Mouse (Mus musculus): ENCODE measurements at regions not wholly inside any gene's neighbourhood (a gene's known extent, or its start where the extent isn't known, plus 50 kb on each side); places are given as distances from the start of the nearest gene placed in this dataset.
A peak's percentile ranks its signal among the peaks of the same experiment; 100 is the strongest.

- TF ChIP-seq JUND (IDR thresholded peaks at IDR 0.05; ENCODE audit: low read depth, low read length) (no peak), NRF1 (IDR thresholded peaks at IDR 0.05; ENCODE audit: insufficient read depth, low read depth, low read length, poor library complexity, severe bottlenecking) (no peak), CTCF (IDR thresholded peaks at IDR 0.05 in 2 of 3, conservative IDR thresholded peaks at IDR 0.05 in 1 of 3; ENCODE audit: control insufficient read depth in 1 of 3, insufficient read depth in 1 of 3, low read depth in 2 of 3, low read length in 3 of 3, poor library complexity in 1 of 3, severe bottlenecking in 1 of 3) (no peak), ZNF384 (IDR thresholded peaks at IDR 0.05; ENCODE audit: low read depth, low read length) (no peak), UBTF (IDR thresholded peaks at IDR 0.05; ENCODE audit: borderline replicate concordance, insufficient read depth, low read depth, low read length) (no peak), HCFC1 (IDR thresholded peaks at IDR 0.05; ENCODE audit: low read depth, low read length) (no peak), ETS1 (IDR thresholded peaks at IDR 0.05; ENCODE audit: low read depth, low read length) (no peak), ZMIZ1 (IDR thresholded peaks at IDR 0.05; ENCODE audit: low read depth, low read length) (no peak), NELFE (IDR thresholded peaks at IDR 0.05; ENCODE audit: low read depth, low read length) (no peak), MXI1 (IDR thresholded peaks at IDR 0.05; ENCODE audit: low read depth, low read length) (no peak)
- H3K9ac ChIP-seq (ENCODE audit: control insufficient read depth, low read depth, low read length, poor library complexity, severe bottlenecking): no peak overlapping the region
- H3K27ac ChIP-seq (ENCODE audit: control insufficient read depth, low read depth, low read length): no peak overlapping the region
- H3K4me3 ChIP-seq (ENCODE audit: control insufficient read depth in 1 of 2, insufficient read depth in 1 of 2, low read depth in 2 of 2, low read length in 2 of 2): no peak overlapping the region
- no peaks in the 10 kb centered on the region for H3K36me3 ChIP-seq (ENCODE audit: control insufficient read depth in 1 of 2, insufficient read depth in 2 of 2, low read length in 2 of 2)
- no peaks in the 10 kb centered on the region for H3K4me1 ChIP-seq (ENCODE audit: control insufficient read depth in 1 of 2, insufficient read depth in 2 of 2, low read length in 2 of 2)
- H3K79me2 ChIP-seq (ENCODE audit: control insufficient read depth, insufficient read depth, low read length, poor library complexity): no peaks in the 10 kb centered on the region
- peaks cover 3 to 8% of the 10 kb centered on the region in 2 experiments; a peak in 3 of 4 replicates for H3K27me3 ChIP-seq (ENCODE audit: control insufficient read depth in 1 of 2, insufficient read depth in 2 of 2, low read length in 2 of 2)
- DNase-seq (ENCODE audit: low read depth, low spot score): no peak
- H3K9me3 ChIP-seq (replicated peaks; ENCODE audit: insufficient read depth, low read length): no peaks in the 10 kb centered on the region
These were observed 64.9 kb upstream of the Xpr1 start for GRCm38 (mm10) chr1:155482148-155482547.

GRCm38 (mm10) chr1:155482760-155483159 is 65.5 kb upstream of the Xpr1 start:
- no peak for DNase-seq (ENCODE audit: low read depth, low spot score)
- H3K36me3 ChIP-seq (ENCODE audit: control insufficient read depth in 1 of 2, insufficient read depth in 2 of 2, low read length in 2 of 2): no peaks in the 10 kb centered on the region
- H3K79me2 ChIP-seq (ENCODE audit: control insufficient read depth, insufficient read depth, low read length, poor library complexity): no peaks in the 10 kb centered on the region
- peaks cover 4 to 8% of the 10 kb centered on the region in 2 experiments; a peak in 3 of 4 replicates for H3K27me3 ChIP-seq (ENCODE audit: control insufficient read depth in 1 of 2, insufficient read depth in 2 of 2, low read length in 2 of 2)
- no peak for TF ChIP-seq TBP (IDR thresholded peaks at IDR 0.05; ENCODE audit: low read depth, low read length)
- no peak for TF ChIP-seq CTCF (IDR thresholded peaks at IDR 0.05 in 2 of 3, conservative IDR thresholded peaks at IDR 0.05 in 1 of 3; ENCODE audit: control insufficient read depth in 1 of 3, insufficient read depth in 1 of 3, low read depth in 2 of 3, low read length in 3 of 3, poor library complexity in 1 of 3, severe bottlenecking in 1 of 3)
- no peak for TF ChIP-seq POLR2A (IDR thresholded peaks at IDR 0.05; ENCODE audit: control insufficient read depth in 1 of 2, insufficient read depth in 1 of 2, low read depth in 1 of 2, low read length in 2 of 2, poor library complexity in 1 of 2)
- no peak for TF ChIP-seq TAL1 (IDR thresholded peaks at IDR 0.05; ENCODE audit: low read length)
- no peak for TF ChIP-seq TCF12 (IDR thresholded peaks at IDR 0.05; ENCODE audit: low read depth, low read length)
- H3K9ac ChIP-seq (ENCODE audit: control insufficient read depth, low read depth, low read length, poor library complexity, severe bottlenecking): no peak overlapping the region
- no peak overlapping the region for H3K4me3 ChIP-seq (ENCODE audit: control insufficient read depth in 1 of 2, insufficient read depth in 1 of 2, low read depth in 2 of 2, low read length in 2 of 2)
- no peaks in the 10 kb centered on the region for H3K9me3 ChIP-seq (replicated peaks; ENCODE audit: insufficient read depth, low read length)
- no peak overlapping the region for H3K27ac ChIP-seq (ENCODE audit: control insufficient read depth, low read depth, low read length)
- no peaks in the 10 kb centered on the region for H3K4me1 ChIP-seq (ENCODE audit: control insufficient read depth in 1 of 2, insufficient read depth in 2 of 2, low read length in 2 of 2)

GRCm38 (mm10) chr1:155483693-155484092 is 66.5 kb upstream of the Xpr1 start:
- Histone ChIP-seq H3K4me3 (ENCODE audit: control insufficient read depth in 1 of 2, insufficient read depth in 1 of 2, low read depth in 2 of 2, low read length in 2 of 2) (no peak overlapping the region), H3K36me3 (ENCODE audit: control insufficient read depth in 1 of 2, insufficient read depth in 2 of 2, low read length in 2 of 2) (no peaks in the 10 kb centered on the region), H3K4me1 (ENCODE audit: control insufficient read depth in 1 of 2, insufficient read depth in 2 of 2, low read length in 2 of 2) (no peaks in the 10 kb centered on the region), H3K27me3 (ENCODE audit: control insufficient read depth in 1 of 2, insufficient read depth in 2 of 2, low read length in 2 of 2) (peaks cover 7 to 8% of the 10 kb centered on the region in 2 experiments; a peak in 3 of 4 replicates), H3K9ac (ENCODE audit: control insufficient read depth, low read depth, low read length, poor library complexity, severe bottlenecking) (no peak overlapping the region), H3K9me3 (replicated peaks; ENCODE audit: insufficient read depth, low read length) (no peaks in the 10 kb centered on the region), H3K79me2 (ENCODE audit: control insufficient read depth, insufficient read depth, low read length, poor library complexity) (no peaks in the 10 kb centered on the region), H3K27ac (ENCODE audit: control insufficient read depth, low read depth, low read length) (no peak overlapping the region)
- TF ChIP-seq RCOR1 (IDR thresholded peaks at IDR 0.05; ENCODE audit: low read depth, low read length) (peak; percentile 65), ZMIZ1 (IDR thresholded peaks at IDR 0.05; ENCODE audit: low read depth, low read length) (no peak)
- peak; percentile 57 for DNase-seq (ENCODE audit: low read depth, low spot score)

All from MEL (cell line).